Mouse (Mus musculus): ENCODE measurements at regions not wholly inside any gene's neighbourhood (a gene's known extent, or its start where the extent isn't known, plus 50 kb on each side); places are given as distances from the start of the nearest gene placed in this dataset. TPM values are rescaled to one million over a fixed set of nuclear protein-coding genes. Genes with fewer than 3 reads are reported as not detected.

Small RNA genes in the stretch of these regions (microRNA-seq; reads per million reads assigned to microRNA genes)
- gene Gm23976: not detected
